Mouse (Mus musculus): ENCODE measurements around the gene Ssmem1. TPM values are rescaled to one million over a fixed set of nuclear protein-coding genes. Genes with fewer than 3 reads are reported as not detected.

Ssmem1 gene
- polyA plus RNA-seq, 1 experiment from 2014 or later: 0.37 TPM

DNA sequence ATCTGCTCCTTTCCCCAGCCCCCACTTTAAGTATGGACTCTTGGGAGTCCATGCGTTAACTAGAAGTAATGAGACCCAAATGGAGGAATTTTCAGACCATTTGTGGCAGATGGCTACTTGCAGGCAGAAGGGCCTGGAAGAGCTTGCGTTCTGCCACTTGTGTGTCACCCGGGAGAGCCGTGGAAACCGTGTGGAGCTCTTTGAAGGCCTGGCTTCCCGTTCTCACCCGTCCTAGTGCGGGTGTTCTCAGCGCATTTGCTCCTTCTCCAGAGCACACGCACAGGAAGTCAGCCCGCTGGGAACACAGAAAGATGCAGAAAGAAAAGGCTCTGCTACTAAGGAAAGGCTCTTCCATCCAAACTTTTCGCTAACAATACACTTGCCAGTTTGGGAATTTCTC lies 33.4 kb downstream of the Ssmem1 start:
- no peak for ATAC-seq (ENCODE audit: low FRiP score, low TSS enrichment)
- Histone ChIP-seq H3K27me3 (ENCODE audit: insufficient read depth, low read length) (no peaks in the 10 kb centered on the region), H3K9ac (replicated peaks; ENCODE audit: low read length) (peak overlapping the region; percentile 25), H3K27ac (ENCODE audit: low read length) (peak overlapping the region; percentile 81), H3K4me3 (ENCODE audit: low read length) (no peak overlapping the region), H3K4me2 (replicated peaks; ENCODE audit: low read depth, low read length) (no peak overlapping the region), H3K4me1 (ENCODE audit: insufficient read depth, low read length) (peaks cover 60% of the 10 kb centered on the region), H3K36me3 (ENCODE audit: insufficient read depth, low read length) (no peaks in the 10 kb centered on the region), H3K9me3 (ENCODE audit: low read length) (no peaks in the 10 kb centered on the region)
- WGBS: 33% methylated on average over 12 of the region's 12 CpGs

DNA sequence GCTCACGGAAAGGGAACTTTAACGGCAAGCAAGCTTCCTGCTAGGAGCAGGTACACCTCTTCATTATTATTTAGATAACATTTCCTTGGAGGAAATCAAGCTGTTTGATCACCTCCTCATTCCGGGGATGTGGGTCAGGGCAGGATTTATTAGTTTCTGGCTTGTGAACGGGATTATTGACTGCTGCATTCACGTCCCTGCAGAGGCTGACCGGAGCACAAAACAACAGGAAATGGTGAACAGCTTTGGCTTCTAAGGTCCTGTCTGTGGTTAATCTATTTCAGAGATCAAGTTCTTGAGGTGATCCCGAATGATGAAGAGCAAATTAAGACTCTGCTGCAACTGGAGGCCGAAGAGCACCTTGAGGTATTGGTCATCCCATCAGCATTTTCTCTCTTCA lies 34.2 kb downstream of the Ssmem1 start:
- no peaks in the 10 kb centered on the region for H3K36me3 ChIP-seq (ENCODE audit: insufficient read depth, low read length)
- H3K4me1 ChIP-seq (ENCODE audit: insufficient read depth, low read length): peaks cover 61% of the 10 kb centered on the region
- 0 out of 2 replicates have a peak overlapping the region, but pooled peaks have one; percentile 0 for H3K9ac ChIP-seq (replicated peaks; ENCODE audit: low read length)
- ATAC-seq (ENCODE audit: low FRiP score, low TSS enrichment): no peak
- no peaks in the 10 kb centered on the region for H3K27me3 ChIP-seq (ENCODE audit: insufficient read depth, low read length)
- 10% methylated on average over 8 of the region's 8 CpGs for WGBS
- H3K27ac ChIP-seq (ENCODE audit: low read length): peak overlapping the region; percentile 81
- peak overlapping the region; percentile 0 for H3K4me2 ChIP-seq (replicated peaks; ENCODE audit: low read depth, low read length)
- no peaks in the 10 kb centered on the region for H3K9me3 ChIP-seq (ENCODE audit: low read length)
- peak overlapping the region; percentile 9; the same call in 1 of the 2 replicates for H3K4me3 ChIP-seq (ENCODE audit: low read length)

DNA sequence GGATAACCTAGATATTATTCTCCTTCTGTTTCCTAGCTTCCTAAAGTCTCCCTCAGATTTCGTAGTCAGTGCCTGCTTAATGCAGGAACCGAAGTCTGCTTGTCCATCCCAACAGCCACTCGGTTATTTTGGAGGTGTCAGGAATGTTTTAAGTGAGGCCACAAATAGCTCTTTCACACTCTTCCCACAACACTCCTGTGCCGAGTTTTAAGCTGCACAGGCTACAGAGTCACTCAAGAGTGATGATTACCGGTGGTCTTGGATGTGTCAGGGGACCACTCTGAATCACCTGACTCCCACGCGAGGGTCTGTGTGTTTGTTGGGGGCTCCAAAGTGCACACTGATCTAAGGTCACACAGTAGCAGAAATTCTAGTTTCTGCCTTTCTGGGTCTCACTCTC lies 36.0 kb downstream of the Ssmem1 start:
- Histone ChIP-seq H3K27me3 (ENCODE audit: insufficient read depth, low read length) (no peaks in the 10 kb centered on the region), H3K9ac (replicated peaks; ENCODE audit: low read length) (peak overlapping the region; percentile 35; the same call in 1 of the 2 replicates), H3K27ac (ENCODE audit: low read length) (peak overlapping the region; percentile 61), H3K4me3 (ENCODE audit: low read length) (no peak overlapping the region), H3K36me3 (ENCODE audit: insufficient read depth, low read length) (no peaks in the 10 kb centered on the region), H3K9me3 (ENCODE audit: low read length) (peaks cover 2% of the 10 kb centered on the region; the same call in 1 of the 2 replicates), H3K4me2 (replicated peaks; ENCODE audit: low read depth, low read length) (peak overlapping the region; percentile 22; the same call in 1 of the 2 replicates), H3K4me1 (ENCODE audit: insufficient read depth, low read length) (peaks cover 73% of the 10 kb centered on the region)
- 54% methylated on average over 7 of the region's 7 CpGs for WGBS
- no peak for ATAC-seq (ENCODE audit: low FRiP score, low TSS enrichment)

DNA sequence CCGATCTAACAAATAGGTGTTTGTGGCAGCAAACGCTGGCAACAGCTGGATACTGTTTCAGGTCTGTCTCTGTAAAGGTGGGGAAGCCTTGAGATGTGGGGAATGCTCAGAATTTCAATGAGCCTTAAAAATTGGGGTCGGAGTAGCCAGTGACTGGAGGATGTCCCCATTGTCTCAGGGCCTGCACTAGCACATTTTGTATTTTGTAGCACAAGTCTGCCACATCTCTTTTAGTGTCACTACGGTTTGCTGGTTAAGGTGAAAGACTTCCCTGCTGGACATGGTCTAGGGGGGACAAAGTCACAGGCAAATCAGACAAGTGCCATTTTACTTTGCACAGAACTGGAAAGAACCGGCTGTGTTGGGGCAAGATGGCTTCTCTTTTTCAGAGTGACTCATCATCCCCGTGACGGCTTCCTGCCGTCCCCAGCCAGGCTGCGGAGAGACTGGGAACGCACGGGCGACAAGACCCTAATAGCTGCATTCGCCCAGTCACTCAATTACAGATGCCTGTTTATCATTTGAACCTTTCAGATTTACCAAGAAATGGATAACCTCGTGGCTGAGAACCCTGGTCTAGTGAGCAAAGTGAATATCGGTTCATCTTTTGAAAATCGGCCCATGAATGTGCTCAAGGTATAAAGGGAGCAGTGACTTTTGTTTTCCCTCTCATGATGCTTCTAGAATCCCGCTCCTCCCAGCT lies 37.1 kb downstream of the Ssmem1 start:
- no peaks in the 10 kb centered on the region for H3K36me3 ChIP-seq (ENCODE audit: insufficient read depth, low read length)
- peak; percentile 37; the same call in 1 of the 2 replicates for ATAC-seq (ENCODE audit: low FRiP score, low TSS enrichment)
- H3K4me3 ChIP-seq (ENCODE audit: low read length): peak overlapping the region; percentile 36
- peak overlapping the region; percentile 96 for H3K27ac ChIP-seq (ENCODE audit: low read length)
- H3K4me2 ChIP-seq (replicated peaks; ENCODE audit: low read depth, low read length): peak overlapping the region; percentile 60
- WGBS: 11% methylated on average over 17 of the region's 17 CpGs
- H3K27me3 ChIP-seq (ENCODE audit: insufficient read depth, low read length): no peaks in the 10 kb centered on the region
- peak overlapping the region; percentile 63 for H3K9ac ChIP-seq (replicated peaks; ENCODE audit: low read length)
- H3K4me1 ChIP-seq (ENCODE audit: insufficient read depth, low read length): peaks cover 72% of the 10 kb centered on the region
- H3K9me3 ChIP-seq (ENCODE audit: low read length): peaks cover 7% of the 10 kb centered on the region; the same call in 1 of the 2 replicates

DNA sequence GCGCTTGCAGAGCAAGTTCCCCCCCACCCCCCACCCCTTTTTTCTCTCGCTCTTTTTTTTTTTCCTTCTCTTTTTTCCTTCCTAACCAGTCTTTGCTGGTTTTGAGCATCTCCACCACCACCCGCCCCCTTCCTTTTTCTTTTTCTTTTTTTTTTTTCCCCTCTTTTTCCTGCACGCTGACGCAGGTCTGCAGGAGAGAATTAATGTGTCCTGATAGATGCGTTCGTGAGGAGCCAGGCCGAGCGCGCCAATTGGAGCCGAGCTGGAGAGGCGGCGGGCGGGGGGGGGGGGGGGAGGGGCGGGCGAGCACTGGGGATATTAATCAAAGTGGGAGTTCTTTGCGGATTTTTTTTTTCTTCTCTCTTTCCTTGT lies 37.6 kb downstream of the Ssmem1 start:
- Histone ChIP-seq H3K4me1 (ENCODE audit: insufficient read depth, low read length) (peaks cover 77% of the 10 kb centered on the region), H3K4me2 (replicated peaks; ENCODE audit: low read depth, low read length) (peak overlapping the region; percentile 60)
- 0 out of 2 replicates have a peak, but pooled peaks have one; percentile 27 for ATAC-seq (ENCODE audit: low FRiP score, low TSS enrichment)

DNA sequence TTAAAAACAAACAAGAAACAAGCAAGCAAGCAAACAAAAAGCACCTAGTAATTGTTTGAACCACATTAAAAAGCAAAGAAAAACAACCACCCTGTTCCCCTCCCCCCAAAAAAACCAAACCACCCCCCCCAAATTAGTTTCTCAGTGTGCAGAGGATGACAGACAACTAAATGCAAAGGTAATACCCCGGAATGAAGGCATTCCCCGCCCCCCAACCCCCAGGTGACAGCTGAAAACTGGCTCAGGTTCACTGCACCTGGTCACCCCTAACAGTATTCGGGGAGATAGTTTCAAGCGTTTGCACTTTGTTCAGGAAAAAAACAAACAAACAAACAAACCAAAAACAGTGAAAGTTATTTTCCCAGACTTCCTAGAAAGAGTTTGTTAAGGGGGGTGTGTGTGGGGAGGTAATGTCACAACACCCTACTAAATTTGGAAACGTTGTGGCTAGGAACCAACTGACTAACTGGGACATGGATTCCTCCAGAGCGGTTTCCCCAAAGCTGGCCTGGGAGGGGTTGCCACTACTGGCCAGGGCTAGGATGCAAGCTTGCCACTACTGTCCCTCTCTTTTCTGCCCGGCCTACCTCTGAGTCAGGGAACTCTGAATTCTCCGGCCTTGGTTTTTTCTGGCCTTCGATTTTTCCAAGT lies 38.1 kb downstream of the Ssmem1 start:
- Histone ChIP-seq H3K4me3 (ENCODE audit: low read length) (no peak overlapping the region), H3K9ac (replicated peaks; ENCODE audit: low read length) (0 out of 2 replicates have a peak overlapping the region, but pooled peaks have one; percentile 46), H3K9me3 (ENCODE audit: low read length) (peaks cover 7% of the 10 kb centered on the region; the same call in 1 of the 2 replicates), H3K27me3 (ENCODE audit: insufficient read depth, low read length) (no peaks in the 10 kb centered on the region), H3K4me1 (ENCODE audit: insufficient read depth, low read length) (peaks cover 81% of the 10 kb centered on the region), H3K27ac (ENCODE audit: low read length) (peak overlapping the region; percentile 90), H3K36me3 (ENCODE audit: insufficient read depth, low read length) (no peaks in the 10 kb centered on the region), H3K4me2 (replicated peaks; ENCODE audit: low read depth, low read length) (peak overlapping the region; percentile 60)
- 24% methylated on average over 9 of the region's 9 CpGs for WGBS
- no peak for ATAC-seq (ENCODE audit: low FRiP score, low TSS enrichment)

More for the DNA sequence above, 37.6 kb downstream of the Ssmem1 start:
- no peaks in the 10 kb centered on the region for H3K27me3 ChIP-seq (ENCODE audit: insufficient read depth, low read length)
- H3K4me3 ChIP-seq (ENCODE audit: low read length): peak overlapping the region; percentile 36
- under 1% methylated on average over 12 of the region's 17 CpGs for WGBS
- peak overlapping the region; percentile 96 for H3K27ac ChIP-seq (ENCODE audit: low read length)
- peaks cover 7% of the 10 kb centered on the region; the same call in 1 of the 2 replicates for H3K9me3 ChIP-seq (ENCODE audit: low read length)
- no peaks in the 10 kb centered on the region for H3K36me3 ChIP-seq (ENCODE audit: insufficient read depth, low read length)
- H3K9ac ChIP-seq (replicated peaks; ENCODE audit: low read length): peak overlapping the region; percentile 63

DNA sequence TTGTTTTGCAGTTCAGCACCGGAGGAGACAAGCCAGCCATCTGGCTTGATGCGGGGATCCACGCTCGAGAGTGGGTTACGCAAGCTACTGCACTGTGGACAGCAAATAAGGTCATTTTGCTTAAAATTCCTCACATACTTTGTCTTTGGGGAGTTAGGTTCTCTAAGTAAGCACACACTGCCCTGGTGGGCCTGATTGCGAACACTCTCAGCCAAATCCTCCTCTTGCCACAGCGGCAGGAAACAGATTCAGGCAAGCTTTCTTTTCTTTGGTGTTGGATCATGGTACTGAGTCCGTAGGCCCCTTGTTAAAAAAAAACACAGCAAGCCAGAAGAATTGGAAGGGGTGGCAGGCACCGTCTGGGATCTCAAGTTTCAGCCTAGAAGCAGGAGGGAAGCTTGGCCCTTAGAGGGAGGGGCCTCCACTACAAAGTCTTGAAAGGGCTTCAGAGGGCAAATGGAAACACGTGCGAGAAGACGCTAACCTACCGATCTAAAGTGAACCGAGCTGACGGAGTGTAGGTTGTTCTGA lies 39.6 kb downstream of the Ssmem1 start:
- Histone ChIP-seq H3K9me3 (ENCODE audit: low read length) (peaks cover 7% of the 10 kb centered on the region; the same call in 1 of the 2 replicates), H3K4me1 (ENCODE audit: insufficient read depth, low read length) (peaks cover 81% of the 10 kb centered on the region), H3K27ac (ENCODE audit: low read length) (peak overlapping the region; percentile 90), H3K9ac (replicated peaks; ENCODE audit: low read length) (peak overlapping the region; percentile 9), H3K36me3 (ENCODE audit: insufficient read depth, low read length) (no peaks in the 10 kb centered on the region), H3K27me3 (ENCODE audit: insufficient read depth, low read length) (no peaks in the 10 kb centered on the region), H3K4me2 (replicated peaks; ENCODE audit: low read depth, low read length) (peak overlapping the region; percentile 32), H3K4me3 (ENCODE audit: low read length) (no peak overlapping the region)
- ATAC-seq (ENCODE audit: low FRiP score, low TSS enrichment): peak; percentile 33
- 12% methylated on average over 15 of the region's 15 CpGs for WGBS

DNA sequence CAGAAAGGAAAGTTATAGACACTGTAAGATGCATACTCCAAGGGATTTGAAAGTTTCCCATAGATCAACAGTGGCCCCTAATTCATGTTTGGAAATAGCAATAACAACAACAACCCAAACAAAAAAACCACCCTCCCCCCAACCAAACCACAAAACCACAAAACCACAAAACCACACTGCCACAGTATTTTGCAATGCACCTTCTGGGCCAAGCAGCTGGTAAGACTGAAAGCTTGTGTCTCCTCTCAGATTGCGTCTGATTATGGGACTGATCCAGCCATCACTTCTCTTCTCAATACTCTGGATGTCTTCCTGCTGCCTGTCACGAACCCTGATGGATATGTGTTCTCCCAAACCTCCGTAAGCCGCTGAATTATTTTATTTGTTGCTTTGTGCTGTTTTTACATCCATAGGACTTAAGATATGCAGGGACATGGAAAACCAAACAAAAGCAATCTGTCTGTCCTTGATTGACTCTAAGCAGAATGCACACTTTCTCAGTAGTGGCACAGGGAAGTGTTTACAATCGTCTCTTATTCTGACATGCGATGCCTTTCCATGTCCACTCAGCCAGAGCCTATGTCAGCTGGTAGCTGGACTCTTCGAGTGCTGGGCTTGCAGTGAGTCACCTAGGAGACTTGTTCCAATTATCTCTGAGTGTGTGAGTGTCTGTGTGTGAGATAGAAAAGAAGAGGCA lies 41.0 kb downstream of the Ssmem1 start:
- WGBS: 73% methylated on average over 7 of the region's 7 CpGs

DNA sequence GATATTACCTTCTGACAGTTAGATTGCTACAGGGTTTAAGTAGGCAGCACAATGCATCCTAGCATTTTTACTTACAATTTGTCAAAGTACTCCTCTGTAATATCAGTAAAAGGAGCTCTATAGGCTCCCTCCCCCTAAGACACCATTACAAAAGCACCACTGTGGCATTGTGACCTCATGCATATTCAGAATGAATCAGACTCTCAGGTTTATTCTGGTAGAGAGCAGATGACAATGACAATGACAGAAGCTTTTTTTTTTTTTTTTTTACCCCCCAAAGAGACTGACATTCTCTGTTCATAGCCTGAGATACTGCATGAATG lies 41.5 kb downstream of the Ssmem1 start:
- no peak overlapping the region for H3K4me2 ChIP-seq (replicated peaks; ENCODE audit: low read depth, low read length)
- no peaks in the 10 kb centered on the region for H3K36me3 ChIP-seq (ENCODE audit: insufficient read depth, low read length)
- H3K9me3 ChIP-seq (ENCODE audit: low read length): peaks cover 7% of the 10 kb centered on the region; the same call in 1 of the 2 replicates
- ATAC-seq (ENCODE audit: low FRiP score, low TSS enrichment): no peak
- no peak overlapping the region for H3K4me3 ChIP-seq (ENCODE audit: low read length)
- peaks cover 67% of the 10 kb centered on the region for H3K4me1 ChIP-seq (ENCODE audit: insufficient read depth, low read length)
- no peak overlapping the region for H3K27ac ChIP-seq (ENCODE audit: low read length)
- no peaks in the 10 kb centered on the region for H3K27me3 ChIP-seq (ENCODE audit: insufficient read depth, low read length)
- no peak overlapping the region for H3K9ac ChIP-seq (replicated peaks; ENCODE audit: low read length)

More for the DNA sequence above, 41.0 kb downstream of the Ssmem1 start:
- H3K4me1 ChIP-seq (ENCODE audit: insufficient read depth, low read length): peaks cover 72% of the 10 kb centered on the region
- H3K9me3 ChIP-seq (ENCODE audit: low read length): peaks cover 7% of the 10 kb centered on the region; the same call in 1 of the 2 replicates
- ATAC-seq (ENCODE audit: low FRiP score, low TSS enrichment): no peak
- H3K27me3 ChIP-seq (ENCODE audit: insufficient read depth, low read length): no peaks in the 10 kb centered on the region
- no peak overlapping the region for H3K27ac ChIP-seq (ENCODE audit: low read length)
- no peaks in the 10 kb centered on the region for H3K36me3 ChIP-seq (ENCODE audit: insufficient read depth, low read length)
- no peak overlapping the region for H3K9ac ChIP-seq (replicated peaks; ENCODE audit: low read length)
- no peak overlapping the region for H3K4me3 ChIP-seq (ENCODE audit: low read length)
- no peak overlapping the region for H3K4me2 ChIP-seq (replicated peaks; ENCODE audit: low read depth, low read length)

Measured in kidney, embryonic 16.5 days (tissue).